Mouse (Mus musculus) spleen, adult 2 months (tissue): Measurements from ENCODE around the gene Engase.

Experiments
- CTCF ChIP-seq: fragments of 200-500 bp; IDR thresholded peaks from 2 replicates; pipeline ENCODE4 v1.5.1; 2011; ENCODE audit warnings: mild to moderate bottlenecking, inconsistent platforms; ENCODE audit not compliant: insufficient read depth, insufficient read length, insufficient replicate concordance; ENCODE audit errors: extremely low read depth
- POLR2A ChIP-seq: fragments of 200-500 bp; IDR thresholded peaks from 2 replicates; pipeline ENCODE4 v1.6.1; 2011; ENCODE audit warnings: low read depth, low read length, inconsistent platforms

DNA sequence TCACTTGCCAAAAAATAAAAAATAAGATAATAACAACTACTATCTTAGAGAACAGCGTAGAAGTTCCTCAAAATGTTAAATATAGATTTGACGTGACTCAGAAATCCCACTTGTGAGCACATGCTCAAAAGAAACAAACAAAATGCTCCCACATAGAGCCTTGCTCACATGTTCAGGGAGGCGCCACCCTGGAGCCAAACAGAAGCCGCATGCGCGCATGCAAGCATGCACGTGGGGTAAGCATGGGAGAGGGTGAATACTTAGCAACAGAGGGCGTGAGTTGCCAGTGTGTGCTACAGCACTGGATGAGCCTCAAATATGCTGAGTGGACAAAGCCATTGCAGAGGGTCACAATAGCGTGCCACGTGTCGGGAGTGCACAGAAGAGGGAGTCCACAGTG is 19.7 kb upstream of the Engase start:
- TF ChIP-seq CTCF = no peak
- TF ChIP-seq POLR2A = no peak
